Mouse (Mus musculus): ENCODE results near the gene Arhgap31. TPM values are rescaled to one million over a fixed set of nuclear protein-coding genes. Genes with fewer than 3 reads are reported as not detected.
"Not testable (repeated sequence)": the region's sequence is repeated elsewhere in the genome, so short reads cannot be mapped to it uniquely, and the experiment has no call there.

Arhgap31 gene
- polyA plus RNA-seq, 1 experiment from 2014 or later: 43.1 TPM

DNA sequence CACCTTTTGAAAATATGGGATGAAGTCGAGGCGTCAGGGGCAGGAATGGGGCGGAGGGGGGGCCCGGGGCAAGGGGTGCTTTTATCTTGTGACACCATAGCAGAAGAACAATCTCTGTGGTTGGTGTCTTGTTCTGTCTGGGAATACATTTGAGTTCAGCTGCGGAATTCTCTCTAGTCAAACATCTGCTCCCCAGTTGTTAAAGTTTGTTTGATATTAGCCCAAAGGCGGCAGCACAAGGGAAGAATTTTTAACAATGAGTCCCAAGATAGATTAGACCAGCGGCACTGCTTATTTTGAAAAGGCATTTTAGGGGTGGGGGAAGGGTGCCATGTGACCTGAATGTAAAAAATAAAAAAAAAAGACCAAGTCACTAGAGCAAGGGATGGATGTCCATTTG is 30.0 kb downstream of the Arhgap31 start:
- Histone ChIP-seq H3K27me3 (replicated peaks) (no peaks in the 10 kb centered on the region), H3K27ac (ENCODE audit: poor library complexity, severe bottlenecking) (no peak overlapping the region), H3K4me1 (replicated peaks) (peaks cover 46% of the 10 kb centered on the region), H3K4me2 (no peak overlapping the region), H3K9ac (no peak overlapping the region), H3K36me3 (peaks cover 22% of the 10 kb centered on the region), H3K9me3 (replicated peaks) (no peaks in the 10 kb centered on the region), H3K4me3 (no peak overlapping the region)
- ATAC-seq (ENCODE audit: insufficient number of reproducible peaks, low FRiP score): no peak
- WGBS: 61% methylated on average over 7 of the region's 7 CpGs

DNA sequence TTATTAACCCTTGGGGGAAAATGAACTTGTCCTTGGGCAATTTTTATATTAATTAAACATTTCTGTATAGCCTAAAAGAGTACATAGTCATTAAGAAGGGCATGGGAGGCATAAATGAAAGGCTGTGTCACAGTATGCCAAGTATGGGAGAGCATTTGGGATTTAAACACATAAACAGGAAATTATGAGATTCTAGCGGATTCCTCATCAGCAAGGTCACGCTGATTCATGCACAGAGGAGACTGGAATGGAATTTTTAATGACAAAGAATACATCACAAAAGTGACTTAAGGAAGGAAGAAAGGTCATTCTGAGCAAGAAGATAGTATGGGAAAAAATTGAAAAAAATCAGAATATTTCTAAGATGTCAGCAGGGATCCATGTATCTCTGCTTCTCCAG is 31.8 kb downstream of the Arhgap31 start:
- H3K27me3 ChIP-seq (replicated peaks): no peaks in the 10 kb centered on the region
- H3K27ac ChIP-seq (ENCODE audit: poor library complexity, severe bottlenecking): no peak overlapping the region
- peaks cover 35% of the 10 kb centered on the region for H3K4me1 ChIP-seq (replicated peaks)
- H3K4me2 ChIP-seq: no peak overlapping the region
- no peaks in the 10 kb centered on the region for H3K9me3 ChIP-seq (replicated peaks)
- peaks cover 17% of the 10 kb centered on the region for H3K36me3 ChIP-seq
- H3K9ac ChIP-seq: no peak overlapping the region
- no peak overlapping the region for H3K4me3 ChIP-seq
- no peak for ATAC-seq (ENCODE audit: insufficient number of reproducible peaks, low FRiP score)
- WGBS: 88% methylated on average over 2 of the region's 2 CpGs

DNA sequence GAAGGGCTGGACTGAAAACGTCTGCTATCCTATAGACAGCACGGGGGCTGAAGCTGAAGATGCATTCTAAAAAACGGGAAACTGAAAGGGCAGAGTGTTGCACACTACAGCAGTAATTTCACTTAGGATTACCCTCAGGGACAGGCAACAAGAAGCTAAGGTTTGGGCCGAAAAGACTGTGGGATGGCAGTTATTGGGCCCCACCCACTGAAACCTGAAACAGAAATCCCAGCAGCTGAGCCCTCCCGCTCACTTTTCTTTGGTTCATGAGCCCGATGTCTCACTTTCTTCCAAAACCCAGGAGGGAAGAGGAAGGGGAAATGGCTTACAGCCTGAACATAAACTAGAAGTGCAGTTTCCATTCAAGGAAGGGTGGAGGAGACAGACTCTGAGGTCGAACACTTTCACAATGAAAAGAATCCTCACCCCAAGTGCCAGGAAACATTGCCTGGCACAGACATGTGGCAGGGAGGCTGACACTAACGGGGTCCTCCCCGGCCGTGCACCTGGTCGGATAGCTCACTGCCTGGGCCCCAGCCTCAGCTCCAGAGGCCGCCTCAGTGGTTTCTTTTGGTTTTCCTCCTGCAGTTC is 33.5 kb downstream of the Arhgap31 start:
- peaks cover 5% of the 10 kb centered on the region for H3K36me3 ChIP-seq
- 0 out of 2 replicates have a peak overlapping the region, but pooled peaks have one; percentile 33 for H3K9ac ChIP-seq
- no peaks in the 10 kb centered on the region for H3K9me3 ChIP-seq (replicated peaks)
- no peaks in the 10 kb centered on the region for H3K27me3 ChIP-seq (replicated peaks)
- ATAC-seq (ENCODE audit: insufficient number of reproducible peaks, low FRiP score): peak; percentile 43; the same call in 1 of the 2 replicates
- H3K4me2 ChIP-seq: peak overlapping the region; percentile 25; the same call in 1 of the 2 replicates
- H3K4me1 ChIP-seq (replicated peaks): peaks cover 53% of the 10 kb centered on the region
- H3K4me3 ChIP-seq: no peak overlapping the region
- WGBS: 43% methylated on average over 12 of the region's 12 CpGs
- peak overlapping the region; percentile 53 for H3K27ac ChIP-seq (ENCODE audit: poor library complexity, severe bottlenecking)

DNA sequence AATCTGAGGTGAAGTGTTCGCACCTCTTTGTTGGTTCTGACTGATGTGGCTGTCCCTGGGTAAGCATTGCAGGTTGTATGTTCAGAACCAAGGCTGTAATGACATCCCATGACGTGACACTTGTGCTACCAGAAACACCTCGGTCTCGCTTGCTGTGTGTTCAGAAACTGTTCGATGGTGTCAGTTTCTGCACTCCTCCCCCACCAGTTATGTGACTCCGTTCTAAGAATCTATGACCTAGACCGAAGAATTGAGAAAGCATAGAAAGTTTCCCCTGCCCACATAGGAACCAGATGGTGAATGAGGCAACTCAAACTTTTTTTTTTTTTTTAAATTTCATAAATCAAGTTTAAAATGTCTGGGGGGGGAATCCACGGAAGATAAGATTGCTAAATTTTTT is 34.2 kb downstream of the Arhgap31 start:
- H3K27me3 ChIP-seq (replicated peaks): no peaks in the 10 kb centered on the region
- 82% methylated on average over 8 of the region's 8 CpGs for WGBS
- H3K27ac ChIP-seq (ENCODE audit: poor library complexity, severe bottlenecking): no peak overlapping the region

DNA sequence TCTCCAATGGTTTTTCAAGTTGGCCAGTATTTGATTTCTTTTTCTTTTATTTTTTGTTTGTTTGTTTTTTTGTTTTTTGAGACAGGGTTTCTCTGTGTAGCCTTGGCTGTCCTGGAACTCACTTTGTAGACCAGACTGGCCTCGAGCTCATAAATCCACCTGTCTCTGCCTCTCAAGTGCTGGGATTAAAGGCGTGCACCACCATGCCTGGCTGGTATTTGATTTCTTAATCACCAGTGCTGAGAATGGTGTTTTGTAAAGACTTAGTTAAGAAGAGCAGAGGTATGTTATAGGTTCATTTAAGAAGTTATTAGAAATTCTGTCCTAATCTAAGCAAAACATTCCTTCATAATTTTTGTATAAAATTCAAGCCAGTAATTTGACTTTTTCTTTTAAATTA is 35.1 kb downstream of the Arhgap31 start:
- not testable (repeated sequence) for ATAC-seq (ENCODE audit: insufficient number of reproducible peaks, low FRiP score); H3K9me3 ChIP-seq (replicated peaks); H3K4me3 ChIP-seq; H3K27me3 ChIP-seq (replicated peaks); H3K4me2 ChIP-seq; H3K9ac ChIP-seq; H3K27ac ChIP-seq (ENCODE audit: poor library complexity, severe bottlenecking)
- Histone ChIP-seq H3K4me1 (replicated peaks) (peaks cover 64% of the 10 kb centered on the region), H3K36me3 (peaks cover 13% of the 10 kb centered on the region)
- WGBS: 75% methylated on average over 2 of the region's 2 CpGs

More for the DNA sequence above, 34.2 kb downstream of the Arhgap31 start:
- H3K9me3 ChIP-seq (replicated peaks): no peaks in the 10 kb centered on the region
- peaks cover 60% of the 10 kb centered on the region for H3K4me1 ChIP-seq (replicated peaks)
- H3K9ac ChIP-seq: no peak overlapping the region
- no peak for ATAC-seq (ENCODE audit: insufficient number of reproducible peaks, low FRiP score)
- H3K4me2 ChIP-seq: no peak overlapping the region
- H3K4me3 ChIP-seq: no peak overlapping the region
- H3K36me3 ChIP-seq: peaks cover 5% of the 10 kb centered on the region

DNA sequence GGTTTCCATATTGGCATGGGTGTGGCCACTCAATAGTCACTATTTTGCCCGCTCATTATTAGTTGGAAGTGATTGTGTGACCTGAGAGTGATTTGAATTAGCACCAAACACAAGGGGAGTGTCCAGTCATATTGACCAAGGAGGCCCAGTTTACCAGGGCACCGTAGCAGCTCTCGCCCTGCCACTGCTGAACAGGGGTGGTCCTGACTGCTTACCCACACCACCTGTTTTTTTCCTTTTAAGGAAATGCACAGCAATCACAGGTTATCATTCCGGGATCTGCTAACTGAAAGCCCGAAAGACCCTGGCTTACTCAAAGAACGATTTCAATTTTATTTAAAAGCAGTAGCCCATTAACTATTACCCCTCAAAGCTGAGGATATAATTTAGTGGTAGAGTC is 35.9 kb downstream of the Arhgap31 start:
- Histone ChIP-seq H3K36me3 (peaks cover 13% of the 10 kb centered on the region), H3K9me3 (replicated peaks) (no peaks in the 10 kb centered on the region), H3K4me3 (no peak overlapping the region), H3K27ac (ENCODE audit: poor library complexity, severe bottlenecking) (no peak overlapping the region), H3K4me2 (no peak overlapping the region), H3K4me1 (replicated peaks) (peaks cover 67% of the 10 kb centered on the region), H3K9ac (no peak overlapping the region), H3K27me3 (replicated peaks) (no peaks in the 10 kb centered on the region)
- ATAC-seq (ENCODE audit: insufficient number of reproducible peaks, low FRiP score): no peak
- whole genome bisulfite sequencing: 91% methylated on average over 6 of the region's 6 CpGs

DNA sequence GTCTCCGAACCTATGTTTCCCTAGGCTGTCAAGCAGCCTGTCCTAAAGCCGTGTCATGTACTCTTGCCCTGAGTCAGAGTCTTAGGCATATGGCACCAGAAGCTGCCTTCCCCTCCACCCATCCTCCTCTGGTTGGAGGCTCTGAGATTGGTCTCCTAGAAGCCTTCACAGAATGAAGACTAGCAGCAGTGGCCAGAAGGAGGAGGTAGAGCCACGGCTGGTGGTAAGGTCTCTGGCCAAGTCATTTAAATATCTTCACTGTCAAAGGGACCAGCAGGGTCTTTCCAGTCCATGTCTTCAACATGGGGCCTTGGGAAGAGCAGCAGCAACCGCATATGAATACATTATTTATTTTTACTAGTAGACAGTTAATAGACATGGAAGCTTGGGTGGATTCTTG is 36.4 kb downstream of the Arhgap31 start:
- Histone ChIP-seq H3K4me2 (no peak overlapping the region), H3K9me3 (replicated peaks) (no peaks in the 10 kb centered on the region), H3K27ac (ENCODE audit: poor library complexity, severe bottlenecking) (no peak overlapping the region), H3K4me1 (replicated peaks) (peaks cover 70% of the 10 kb centered on the region), H3K36me3 (peaks cover 13% of the 10 kb centered on the region), H3K9ac (no peak overlapping the region), H3K27me3 (replicated peaks) (no peaks in the 10 kb centered on the region), H3K4me3 (no peak overlapping the region)
- no peak for ATAC-seq (ENCODE audit: insufficient number of reproducible peaks, low FRiP score)
- WGBS: 84% methylated on average over 4 of the region's 4 CpGs

DNA sequence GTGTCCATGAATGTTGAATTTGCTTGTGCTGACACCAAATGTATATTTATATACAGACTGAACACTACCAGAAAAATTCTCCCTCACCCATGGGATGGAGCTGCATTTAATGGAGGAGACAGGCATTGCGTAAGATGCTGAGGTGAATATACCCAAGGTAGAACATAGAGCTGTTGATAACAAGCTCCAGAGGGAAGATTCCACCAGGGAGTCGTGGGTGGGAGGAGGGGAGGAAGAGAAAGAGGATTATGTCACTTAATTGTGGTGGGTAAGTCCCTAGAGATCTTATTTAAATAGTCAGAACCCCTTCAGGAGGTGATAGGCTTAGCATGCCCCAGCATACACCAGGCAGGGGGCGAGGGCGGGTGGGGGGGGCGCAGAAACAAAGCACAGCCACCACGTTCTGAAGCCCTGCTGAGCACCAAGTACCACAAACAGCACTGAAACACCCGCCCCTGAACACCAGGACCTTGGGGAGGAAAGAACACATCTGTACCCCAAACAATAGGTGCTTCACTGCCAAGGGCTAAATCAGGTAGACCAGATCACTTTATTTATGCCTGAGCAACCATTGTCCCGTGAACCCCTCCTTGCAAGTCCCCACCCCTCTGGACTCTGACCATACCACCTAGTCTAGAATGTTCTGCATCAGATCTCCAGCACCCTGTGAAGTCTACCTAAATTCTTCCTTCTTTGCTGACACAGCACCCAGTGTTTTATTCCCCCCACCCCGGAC is 37.3 kb downstream of the Arhgap31 start:
- Histone ChIP-seq H3K4me3 (no peak overlapping the region), H3K36me3 (peaks cover 13% of the 10 kb centered on the region), H3K27ac (ENCODE audit: poor library complexity, severe bottlenecking) (peak overlapping the region; percentile 34; the same call in 1 of the 2 replicates), H3K9me3 (replicated peaks) (no peaks in the 10 kb centered on the region), H3K4me1 (replicated peaks) (peaks cover 74% of the 10 kb centered on the region), H3K27me3 (replicated peaks) (no peaks in the 10 kb centered on the region), H3K9ac (no peak overlapping the region), H3K4me2 (no peak overlapping the region)
- no peak for ATAC-seq (ENCODE audit: insufficient number of reproducible peaks, low FRiP score)
- WGBS: 73% methylated on average over 9 of the region's 9 CpGs

DNA sequence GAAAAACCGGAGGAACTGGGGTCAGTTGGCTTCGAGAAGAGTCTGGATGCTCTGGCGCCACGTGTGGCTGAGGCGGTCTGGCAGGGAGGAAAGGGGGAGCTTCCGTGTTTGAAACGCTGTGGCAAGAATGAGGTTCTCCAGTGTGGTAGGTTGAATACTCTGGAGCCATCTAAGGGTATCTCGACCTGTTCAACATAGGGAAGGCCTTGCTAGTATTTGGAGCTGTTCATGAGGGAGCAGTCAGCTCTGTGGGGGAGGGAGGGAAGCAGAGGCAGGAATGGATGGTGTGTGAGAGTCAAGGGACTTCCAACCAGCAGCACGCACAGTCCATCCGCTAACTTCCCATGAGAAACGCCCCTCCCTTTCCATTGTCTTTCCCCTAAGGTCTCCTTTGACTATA is 38.2 kb downstream of the Arhgap31 start:
- Histone ChIP-seq H3K4me1 (replicated peaks) (peaks cover 76% of the 10 kb centered on the region), H3K36me3 (peaks cover 13% of the 10 kb centered on the region), H3K27ac (ENCODE audit: poor library complexity, severe bottlenecking) (no peak overlapping the region), H3K9ac (no peak overlapping the region), H3K4me2 (no peak overlapping the region), H3K9me3 (replicated peaks) (no peaks in the 10 kb centered on the region), H3K27me3 (replicated peaks) (no peaks in the 10 kb centered on the region), H3K4me3 (no peak overlapping the region)
- no peak for ATAC-seq (ENCODE audit: insufficient number of reproducible peaks, low FRiP score)
- 76% methylated on average over 11 of the region's 11 CpGs for WGBS

DNA sequence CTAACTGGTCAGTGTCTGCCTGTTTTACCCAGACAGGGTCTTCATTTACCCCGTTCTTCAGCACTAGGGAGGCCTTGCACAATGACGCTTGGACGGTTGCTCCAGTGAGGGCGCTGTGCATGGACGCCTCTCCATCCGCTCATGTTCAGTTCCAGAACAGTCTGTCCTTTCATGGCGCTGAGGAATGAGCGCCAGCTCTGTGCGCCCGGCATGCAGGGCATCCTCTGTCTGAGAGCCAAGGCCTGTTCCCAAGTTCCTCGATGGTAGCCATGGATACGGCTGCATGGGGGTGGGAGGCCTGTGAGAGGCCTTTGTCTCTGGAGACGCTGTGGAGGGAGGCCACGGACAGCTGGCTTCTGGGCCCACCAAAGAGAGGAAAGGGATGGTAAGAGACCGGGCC is 39.6 kb downstream of the Arhgap31 start:
- WGBS: 54% methylated on average over 15 of the region's 15 CpGs
- 0 out of 2 replicates have a peak, but pooled peaks have one; percentile 13 for ATAC-seq (ENCODE audit: insufficient number of reproducible peaks, low FRiP score)
- Histone ChIP-seq H3K36me3 (peaks cover 13% of the 10 kb centered on the region), H3K27me3 (replicated peaks) (no peaks in the 10 kb centered on the region), H3K4me2 (peak overlapping the region; percentile 1; the same call in 1 of the 2 replicates), H3K9ac (no peak overlapping the region), H3K4me3 (no peak overlapping the region), H3K9me3 (replicated peaks) (no peaks in the 10 kb centered on the region), H3K27ac (ENCODE audit: poor library complexity, severe bottlenecking) (peak overlapping the region; percentile 59), H3K4me1 (replicated peaks) (peaks cover 82% of the 10 kb centered on the region)

DNA sequence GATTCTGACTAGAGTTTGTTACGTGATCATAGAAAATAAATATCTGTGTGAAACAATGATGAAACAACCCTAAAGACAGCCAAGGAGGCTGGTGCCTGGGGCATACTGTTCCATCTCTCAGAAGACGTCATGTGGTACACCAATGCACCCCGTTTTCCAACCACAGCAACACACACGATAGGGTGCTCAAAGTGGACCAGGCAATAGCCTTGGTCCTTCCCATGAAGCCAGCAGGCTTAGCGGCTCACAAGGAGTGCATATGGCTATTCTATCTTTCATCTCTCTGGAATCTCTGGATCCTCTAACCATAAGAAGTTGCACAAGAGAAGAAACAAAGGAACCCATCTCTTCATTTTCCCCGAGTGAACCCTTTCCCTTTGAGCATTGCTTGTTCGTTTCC is 40.1 kb downstream of the Arhgap31 start:
- Histone ChIP-seq H3K27ac (ENCODE audit: poor library complexity, severe bottlenecking) (peak overlapping the region; percentile 59), H3K4me3 (no peak overlapping the region), H3K4me2 (no peak overlapping the region), H3K9ac (no peak overlapping the region), H3K36me3 (peaks cover 13% of the 10 kb centered on the region), H3K9me3 (replicated peaks) (no peaks in the 10 kb centered on the region), H3K4me1 (replicated peaks) (peaks cover 83% of the 10 kb centered on the region), H3K27me3 (replicated peaks) (no peaks in the 10 kb centered on the region)
- WGBS: 48% methylated on average over 7 of the region's 7 CpGs
- no peak for ATAC-seq (ENCODE audit: insufficient number of reproducible peaks, low FRiP score)
